Mouse (Mus musculus): Measurements from ENCODE around the gene Ear14.

The Ear14 gene

GRCm38 (mm10) chr14:51253569-51253968 lies 50.4 kb downstream of the Ear14 start:
- DNase-seq: no peak

All from kidney, postnatal 4 days (tissue).